In the genomic region with DNA sequence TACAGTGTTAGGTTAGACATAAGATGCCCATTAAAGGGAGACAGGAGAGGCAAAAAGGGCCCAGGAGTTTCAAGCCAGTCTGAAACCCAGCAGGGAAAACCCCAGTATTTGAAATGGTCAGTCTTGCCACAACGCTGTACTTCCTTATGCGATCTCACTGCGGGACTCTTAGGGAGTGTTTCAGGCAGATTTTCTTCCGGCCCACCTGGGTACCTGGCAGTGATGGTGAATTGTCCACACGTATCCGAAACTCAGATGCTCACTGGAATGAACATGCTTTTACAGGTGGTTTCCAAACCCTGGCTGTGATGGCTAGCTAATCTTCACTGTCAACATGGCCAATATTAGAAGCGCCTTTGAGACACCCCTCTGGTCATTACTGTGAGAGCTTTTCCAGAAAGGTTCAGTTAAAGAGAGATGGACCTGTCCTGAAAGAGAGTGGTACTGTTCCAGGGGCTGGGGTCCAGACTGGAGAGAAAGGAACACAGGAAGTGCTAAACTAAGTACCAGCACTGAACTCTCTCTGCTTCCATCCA, we compare ENCODE assay signal across 27 mouse cellular contexts. TPM values are rescaled to one million over a fixed set of nuclear protein-coding genes. Genes with fewer than 3 reads are reported as not detected.
"Had no signal": no experiment of that assay in that cellular context is flagged by ENCODE, and none has a peak within 500 bp of the region (broad histone marks: within the 10 kb centered on the region; RNA-seq: fewer than 3 reads in every experiment).

No protein-coding gene starts in this region.

- H3K36me3 ChIP-seq: lung, embryonic 15.5 days; midbrain, embryonic 10.5 days; midbrain, embryonic 13.5 days; neural tube, embryonic 13.5 days; stomach, embryonic 15.5 days had no signal

- H3K27ac ChIP-seq: kidney, postnatal 0 days; left cerebral cortex, adult 2 months; liver, embryonic 14.5 days; lung, embryonic 15.5 days; midbrain, embryonic 10.5 days; midbrain, embryonic 13.5 days; neural tube, embryonic 13.5 days; stomach, embryonic 15.5 days had no signal

- H3K27me3 ChIP-seq: midbrain, embryonic 13.5 days; neural tube, embryonic 13.5 days; stomach, embryonic 15.5 days had no signal

- H3K9me3 ChIP-seq: lung, embryonic 15.5 days; midbrain, embryonic 10.5 days; midbrain, embryonic 13.5 days; neural tube, embryonic 13.5 days; stomach, embryonic 15.5 days had no signal

- H3K9ac ChIP-seq: liver, embryonic 14.5 days; lung, embryonic 15.5 days; midbrain, embryonic 13.5 days; neural tube, embryonic 13.5 days; stomach, embryonic 15.5 days had no signal

- H3K4me3 ChIP-seq: left cerebral cortex, adult 2 months; lung, embryonic 15.5 days; midbrain, embryonic 10.5 days; midbrain, embryonic 13.5 days; myocyte; neural tube, embryonic 13.5 days; stomach, embryonic 15.5 days had no signal

- H3K4me2 ChIP-seq: lung, embryonic 15.5 days; midbrain, embryonic 13.5 days; neural tube, embryonic 13.5 days; stomach, embryonic 15.5 days had no signal

- ATAC-seq: intestine, postnatal 0 days; midbrain, embryonic 13.5 days; midbrain, embryonic 16.5 days had no signal

- DNase-seq: kidney, adult 2 months; kidney, postnatal 36 days; layer of hippocampus, postnatal 36 days; lung, adult 18-20 months; lung, postnatal 14 days; lung, postnatal 4 days; right cerebral cortex, adult 18-20 months; right cerebral cortex, postnatal 14 days; spleen, adult 18-20 months; thymus, adult 2 months; thymus, postnatal 14 days; thymus, postnatal 4 days had no signal

RNA-seq across cellular contexts. Expression of gene C1qtnf9, which starts 14.3 kb away (rescaled TPM):
- total RNA-seq: left cerebral cortex, postnatal 10 days; megakaryocyte progenitor cell, adult 5-6 weeks; monocyte, adult 5-6 weeks had no signal
- polyA plus RNA-seq: kidney, embryonic 14.5 days; midbrain, embryonic 13.5 days; midbrain, embryonic 16.5 days; myocyte had no signal
